Mouse (Mus musculus) forebrain, embryonic 11.5 days (tissue): Measurements from ENCODE around the gene AU018091. TPM values are rescaled to one million over a fixed set of nuclear protein-coding genes. Genes with fewer than 3 reads are reported as not detected.
"Not testable (repeated sequence)": the region's sequence is repeated elsewhere in the genome, so short reads cannot be mapped to it uniquely, and the experiment has no call there.

ENCODE experiments used
- ATAC-seq: fragments of 200-750 bp; cut with Nextera tagmentation; replicated peaks from 2 replicates; pipeline ENCODE4 v1.8.0; 2017; ENCODE audit warnings: moderate TSS enrichment; ENCODE audit not compliant: low FRiP score
- DNase-seq: peaks from one replicate; pipeline ENCODE4 v3.0.0-alpha.2; 2017; ENCODE audit warnings: low spot score
- H3K27ac ChIP-seq: fragments of 300-500 bp; sonication (generic); 2 replicates; pipeline ENCODE4 v1.5.1; 2014; ENCODE audit warnings: low read depth, low read length
- H3K27me3 ChIP-seq: fragments of 300-500 bp; sonication (generic); 2 replicates; pipeline ENCODE4 v1.6.1; 2014; ENCODE audit warnings: mild to moderate bottlenecking, low read length, mixed read lengths; ENCODE audit not compliant: control insufficient read depth, insufficient read depth
- H3K36me3 ChIP-seq: fragments of 300-500 bp; sonication (generic); 2 replicates; pipeline ENCODE4 v1.6.1; 2014; ENCODE audit warnings: mild to moderate bottlenecking, low read length, moderate library complexity, mixed read lengths; ENCODE audit not compliant: control insufficient read depth, insufficient read depth
- H3K4me1 ChIP-seq: fragments of 300-500 bp; sonication (generic); replicated peaks from 2 replicates; pipeline ENCODE4 v1.6.1; 2014; ENCODE audit warnings: low read length, mixed read lengths; ENCODE audit not compliant: control insufficient read depth, insufficient read depth
- H3K4me2 ChIP-seq: fragments of 300-500 bp; sonication (generic); 2 replicates; pipeline ENCODE4 v1.6.1; 2014; ENCODE audit warnings: low read depth, mild to moderate bottlenecking, low read length, moderate library complexity, mixed read lengths; ENCODE audit not compliant: severe bottlenecking
- H3K4me3 ChIP-seq: fragments of 300-500 bp; sonication (generic); 2 replicates; pipeline ENCODE4 v1.5.1; 2014; ENCODE audit warnings: low read depth, low read length
- H3K9ac ChIP-seq: fragments of 300-500 bp; sonication (generic); 2 replicates; pipeline ENCODE4 v1.6.1; 2014; ENCODE audit warnings: low read length
- H3K9me3 ChIP-seq: fragments of 300-500 bp; sonication (generic); 2 replicates; pipeline ENCODE4 v1.6.1; 2016; ENCODE audit warnings: low read length, mixed read lengths; ENCODE audit not compliant: control insufficient read depth
- WGBS: fragments of 180-500 bp; shearing (Covaris S2); extraction: QIAGEN DNeasy Blood & Tissue Kit; methylation state at CpG from one replicate; pipeline ENCODE4 v1.1.7; 2014; 5-methylcytosine and 5-hydroxymethylcytosine counted together
- polyA plus RNA-seq: library from polyadenylated mRNA; unstranded; fragments of >200 nt; fragmentation: Nextera tagmentation; extraction: Ambion mirVana; gene quantifications from 2 replicates; pipeline ENCODE4 v1.2.1, GENCODE M21; 2014

AU018091 gene
- polyA plus RNA-seq, 1 experiment from 2014 or later, result 0.05 TPM

GRCm38 (mm10) chr7:3146072-3146471 lies 22.9 kb downstream of the AU018091 start:
- Histone ChIP-seq H3K4me1 (no peaks in the 10 kb centered on the region), H3K9ac (no peak overlapping the region), H3K36me3 (no peaks in the 10 kb centered on the region), H3K9me3 (no peaks in the 10 kb centered on the region; the same call in 1 of the 2 replicates), H3K4me2 (no peak overlapping the region), H3K27ac (no peak overlapping the region), H3K4me3 (no peak overlapping the region), H3K27me3 (no peaks in the 10 kb centered on the region)
- ATAC-seq, result no peak
- DNase-seq, result no peak

GRCm38 (mm10) chr7:3143329-3143728 lies 25.7 kb downstream of the AU018091 start:
- Histone ChIP-seq H3K27me3 (no peaks in the 10 kb centered on the region), H3K9me3 (no peaks in the 10 kb centered on the region; the same call in 1 of the 2 replicates), H3K4me2 (no peak overlapping the region), H3K27ac (no peak overlapping the region), H3K36me3 (no peaks in the 10 kb centered on the region), H3K4me3 (no peak overlapping the region), H3K4me1 (no peaks in the 10 kb centered on the region), H3K9ac (no peak overlapping the region)
- ATAC-seq (no peak), DNase-seq (no peak)
- 26% methylated on average over 1 of the region's 1 CpGs for WGBS

GRCm38 (mm10) chr7:3135606-3136005 lies 33.4 kb downstream of the AU018091 start:
- DNase-seq (no peak), ATAC-seq (no peak)
- H3K9me3 ChIP-seq, result no peaks in the 10 kb centered on the region
- 79% methylated on average over 4 of the region's 4 CpGs for WGBS
- H3K4me3 ChIP-seq, result no peak overlapping the region
- no peaks in the 10 kb centered on the region for H3K36me3 ChIP-seq
- no peaks in the 10 kb centered on the region for H3K27me3 ChIP-seq
- H3K27ac ChIP-seq, result no peak overlapping the region
- H3K9ac ChIP-seq, result no peak overlapping the region
- no peaks in the 10 kb centered on the region for H3K4me1 ChIP-seq
- no peak overlapping the region for H3K4me2 ChIP-seq

- H3K9me3 ChIP-seq, result no peaks in the 10 kb centered on the region
- DNase-seq (no peak), ATAC-seq (no peak)
- 65% methylated on average over 1 of the region's 1 CpGs for WGBS
- H3K9ac ChIP-seq, result no peak overlapping the region
- no peak overlapping the region for H3K27ac ChIP-seq
- no peaks in the 10 kb centered on the region for H3K4me1 ChIP-seq
- H3K27me3 ChIP-seq, result no peaks in the 10 kb centered on the region
- no peak overlapping the region for H3K4me2 ChIP-seq
- H3K36me3 ChIP-seq, result no peaks in the 10 kb centered on the region
- H3K4me3 ChIP-seq, result no peak overlapping the region
Measured at GRCm38 (mm10) chr7:3134654-3135053, 34.3 kb downstream of the AU018091 start.

GRCm38 (mm10) chr7:3130342-3130741 lies 38.7 kb downstream of the AU018091 start:
- H3K9me3 ChIP-seq, result no peaks in the 10 kb centered on the region; the same call in 1 of the 2 replicates
- no peak for ATAC-seq
- H3K4me2 ChIP-seq, result no peak overlapping the region

GRCm38 (mm10) chr7:3128564-3128963 lies 40.4 kb downstream of the AU018091 start:
- H3K9ac ChIP-seq, ATAC-seq, H3K9me3 ChIP-seq, DNase-seq, H3K4me2 ChIP-seq, H3K4me3 ChIP-seq, H3K4me1 ChIP-seq, H3K27me3 ChIP-seq, H3K36me3 ChIP-seq, H3K27ac ChIP-seq: not testable (repeated sequence)

More at GRCm38 (mm10) chr7:3130342-3130741, 38.7 kb downstream of the AU018091 start:
- Histone ChIP-seq H3K36me3 (no peaks in the 10 kb centered on the region), H3K27ac (no peak overlapping the region), H3K4me3 (no peak overlapping the region), H3K27me3 (no peaks in the 10 kb centered on the region), H3K9ac (no peak overlapping the region), H3K4me1 (no peaks in the 10 kb centered on the region)
- no peak for DNase-seq
- 69% methylated on average over 1 of the region's 1 CpGs for WGBS

- H3K27me3 ChIP-seq, ATAC-seq, H3K27ac ChIP-seq, H3K4me2 ChIP-seq, H3K9ac ChIP-seq, H3K4me1 ChIP-seq, H3K4me3 ChIP-seq, H3K36me3 ChIP-seq, DNase-seq, H3K9me3 ChIP-seq: not testable (repeated sequence)
- no CpG with 5 or more reads among the region's 6 CpGs for WGBS
Measured at GRCm38 (mm10) chr7:3111193-3111592, 57.8 kb downstream of the AU018091 start.

GRCm38 (mm10) chr7:3106516-3107077 lies 62.4 kb downstream of the AU018091 start:
- H3K27ac ChIP-seq, H3K4me3 ChIP-seq, H3K36me3 ChIP-seq, H3K27me3 ChIP-seq, H3K4me2 ChIP-seq, H3K9ac ChIP-seq, ATAC-seq, H3K4me1 ChIP-seq, H3K9me3 ChIP-seq, DNase-seq: not testable (repeated sequence)
- WGBS, result 68% methylated on average over 13 of the region's 13 CpGs
